Mouse (Mus musculus) megakaryocyte-erythroid progenitor cell, adult 5 weeks (primary cell): Measurements from ENCODE around the gene Ssx2ip. TPM values are rescaled to one million over a fixed set of nuclear protein-coding genes. Genes with fewer than 3 reads are reported as not detected.

Experiments used
- polyA plus RNA-seq: library from polyadenylated mRNA; stranded (reverse); fragments of >175 nt; gene quantifications from 2 replicates; pipeline ENCODE4 v1.2.3, GENCODE M21; 2012

Gene Ssx2ip
- polyA plus RNA-seq = 3.4 and 4.8 TPM in 2 replicates

DNA sequence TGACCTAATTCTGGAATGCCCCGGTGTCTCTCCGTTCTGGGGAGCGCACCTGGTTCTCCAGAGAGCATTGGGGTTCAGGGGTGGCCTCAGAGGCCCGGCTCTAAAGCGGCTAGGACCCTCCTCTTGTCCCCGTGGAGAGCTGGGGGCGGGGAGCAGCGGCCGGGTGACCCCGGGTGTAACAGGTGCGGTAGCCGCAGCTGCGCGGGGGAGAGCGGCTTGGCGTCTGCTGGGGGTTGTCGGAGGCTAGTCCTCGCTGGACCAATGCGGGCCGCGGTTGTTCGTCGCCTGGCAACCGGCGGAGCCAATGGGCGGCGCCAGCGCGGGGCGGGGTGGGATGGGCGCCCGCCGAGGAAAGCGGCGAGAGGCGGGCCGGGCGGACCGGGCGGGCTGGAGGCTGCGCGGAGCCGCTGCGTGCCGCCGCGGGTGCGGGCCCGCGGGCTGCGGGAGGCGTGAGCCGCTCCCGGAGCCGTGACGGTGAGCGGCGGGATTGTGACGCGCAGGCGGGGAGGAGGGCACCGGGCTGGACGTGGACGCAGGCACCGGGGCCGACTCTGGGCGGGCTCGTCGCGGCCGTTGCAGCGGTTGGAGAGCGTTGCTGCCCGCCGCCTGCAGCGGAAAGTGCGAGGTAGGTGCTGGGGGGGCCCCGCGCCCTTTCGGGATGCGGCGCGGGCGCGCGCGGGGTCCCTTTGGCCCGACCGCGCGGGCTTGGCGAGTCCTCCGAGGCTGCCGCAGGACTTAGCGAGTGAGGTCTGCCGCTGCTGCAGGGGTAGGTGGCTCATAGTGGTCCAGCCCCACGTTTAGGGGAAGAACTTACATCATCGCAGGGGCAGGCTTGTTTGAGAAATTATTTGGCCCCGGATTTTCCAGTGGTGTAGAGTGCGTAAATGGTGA, at the start of gene Ssx2ip:
Gene Ssx2ip, plus strand, starts transcription at position 332 of the 891 bp plus-strand sequence.

DNA sequence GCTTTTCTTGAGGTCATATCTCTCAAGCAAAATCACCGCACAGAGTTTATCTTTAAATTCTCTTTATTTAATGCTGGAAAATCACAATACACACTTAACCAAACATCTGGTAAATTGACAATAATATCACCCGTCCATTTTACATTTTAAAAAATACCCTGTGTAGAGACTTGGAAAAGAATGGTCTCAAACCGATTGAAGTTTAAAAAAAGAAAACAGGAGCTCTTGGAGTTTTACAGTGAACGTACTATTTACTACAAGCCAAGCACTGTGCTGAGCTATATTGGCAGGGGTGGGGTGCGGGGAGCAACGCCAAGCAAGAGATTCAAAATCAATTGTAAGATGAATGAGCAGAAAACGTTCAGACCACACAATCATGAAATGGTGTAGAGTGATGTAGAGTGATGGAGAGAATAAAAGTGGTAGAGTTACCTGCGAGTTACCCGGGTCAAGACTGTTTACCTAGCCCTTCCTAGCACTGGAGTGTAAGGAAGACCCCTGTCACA, 45.4 kb downstream of the Ssx2ip start, which contains the start of gene Ctbs:
Gene Ctbs, plus strand, starts transcription at position 51 of the 506 bp plus-strand sequence.

Other genes starting within 250 kb of the Ssx2ip start
- not detected in 2 replicates for gene Lpar3, start 183.7 kb upstream of the Ssx2ip start, polyA plus RNA-seq
- gene Ctbs, start 45.2 kb downstream of the Ssx2ip start, polyA plus RNA-seq = 16.1 and 31.3 TPM in 2 replicates
- gene Spata1, start 95.1 kb downstream of the Ssx2ip start, polyA plus RNA-seq = 0.76 and 1.4 TPM in 2 replicates
- gene Gng5, start 95.2 kb downstream of the Ssx2ip start, polyA plus RNA-seq = 204 and 215 TPM in 2 replicates
- gene Rpf1, start 116.8 kb downstream of the Ssx2ip start, polyA plus RNA-seq = 24.8 and 29.7 TPM in 2 replicates
- not detected in 2 replicates for gene Uox, start 165.8 kb downstream of the Ssx2ip start, polyA plus RNA-seq
- not detected in 2 replicates for gene Dnase2b, start 211.0 kb downstream of the Ssx2ip start, polyA plus RNA-seq
- not detected in 2 replicates for gene 4930503B20Rik, start 246.7 kb downstream of the Ssx2ip start, polyA plus RNA-seq